Mouse (Mus musculus): ENCODE results near the gene Cdk5r2.

The Cdk5r2 gene

DNA sequence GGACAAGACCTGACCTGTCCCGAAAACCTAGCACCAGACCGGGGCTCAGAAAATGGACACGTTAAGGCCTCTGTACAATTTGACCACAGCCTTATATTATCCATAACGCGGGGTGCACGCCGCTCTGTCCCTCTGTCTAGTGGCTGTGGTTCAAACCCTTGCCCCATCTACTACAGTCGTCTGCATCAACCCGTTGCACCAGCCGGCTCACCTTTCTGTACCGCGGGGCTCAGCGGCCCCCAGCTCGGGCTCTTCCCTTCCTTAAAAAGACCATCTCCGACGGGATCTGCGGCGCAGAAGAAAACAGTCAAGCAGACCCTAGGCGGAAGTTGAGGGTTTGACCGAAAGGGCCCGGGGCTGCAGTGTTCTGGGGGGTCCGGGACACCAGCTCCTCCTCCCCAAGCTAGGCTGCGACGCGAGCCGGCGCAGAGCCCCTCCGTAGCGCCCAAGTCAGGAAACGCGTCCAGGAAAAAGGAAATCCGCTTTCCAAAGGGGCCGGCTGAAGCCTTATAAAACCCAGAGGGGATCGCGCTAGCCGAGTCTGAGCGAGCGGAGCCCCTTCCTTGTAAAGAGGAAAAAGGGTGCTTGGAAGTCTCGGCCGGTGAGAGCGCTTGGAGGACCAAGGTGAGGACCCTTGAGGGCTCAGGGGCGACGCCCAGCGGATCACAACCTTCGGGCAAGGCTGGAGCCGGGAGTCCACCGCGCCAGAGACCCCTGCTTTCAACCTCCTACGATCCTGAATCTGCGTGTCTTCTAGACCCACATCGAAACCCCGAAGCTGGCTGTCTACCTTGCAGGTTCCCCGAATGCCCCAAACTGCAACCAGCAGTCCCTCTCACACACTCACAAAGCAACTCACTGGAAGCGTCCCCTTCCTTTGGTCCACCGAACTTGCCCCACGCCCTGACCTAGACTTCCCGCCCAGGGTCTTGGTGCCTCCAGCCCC is 29.7 kb downstream of the Cdk5r2 start:
- in situ Hi-C loops (cut with MboI; ENCODE audit: unreplicated experiment in 2 of 2) = no loop called here

- in situ Hi-C loops (cut with MboI; ENCODE audit: unreplicated experiment in 2 of 2) = no loop called here
Measured at GRCm38 (mm10) chr1:74885369-74886042, 30.8 kb downstream of the Cdk5r2 start, which contains the start of gene Fev. Fev (minus strand) TSS chr1:74885419.

- in situ Hi-C loops (cut with MboI; ENCODE audit: unreplicated experiment in 2 of 2) = loop anchor here in 1 of 2 experiments (10.0 kb wide), 1 partner anchor 127 kb away; no protein-coding TSS in a partner anchor
Measured at GRCm38 (mm10) chr1:74891513-74891912, 36.8 kb downstream of the Cdk5r2 start.

DNA sequence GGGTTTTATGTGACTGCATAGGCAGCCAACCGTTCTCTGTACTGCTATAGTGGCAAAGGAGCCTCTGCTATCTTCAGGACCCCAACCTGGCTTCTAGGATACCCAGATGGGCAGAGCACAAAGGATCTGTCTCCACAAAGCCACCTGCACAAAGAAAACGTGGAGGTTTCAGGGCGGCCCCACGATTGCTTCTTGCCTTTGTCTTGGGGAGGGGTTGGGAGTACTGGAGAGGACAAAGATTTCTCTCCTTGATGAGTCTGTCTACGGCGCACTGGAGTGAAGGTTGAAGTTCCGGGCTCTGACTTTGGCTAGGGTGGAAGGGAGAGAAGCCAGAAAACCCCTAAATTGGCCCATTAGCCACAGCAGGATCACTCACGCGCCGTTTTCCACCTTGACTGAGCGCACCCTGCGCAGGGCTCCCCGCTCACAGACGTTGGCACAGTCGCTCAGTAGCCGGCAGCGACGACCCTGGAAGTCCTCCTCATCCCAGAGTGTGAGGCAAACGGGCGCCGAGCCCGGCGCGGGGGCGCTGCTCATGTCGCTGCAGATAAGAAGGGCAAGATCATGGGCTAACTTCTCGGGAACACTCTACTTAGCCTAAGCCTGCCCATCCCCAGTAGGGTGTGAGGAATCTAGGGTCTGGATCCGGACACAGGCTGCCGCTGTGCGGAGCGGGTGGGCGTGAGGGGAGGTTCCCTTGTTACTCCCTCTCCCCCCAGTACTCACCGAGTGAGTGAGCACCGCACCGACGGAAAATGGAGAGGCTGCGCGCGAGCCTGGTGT is 37.8 kb downstream of the Cdk5r2 start:
- in situ Hi-C loops (cut with MboI; ENCODE audit: unreplicated experiment in 2 of 2) = loop anchor here in 1 of 2 experiments (10.0 kb wide), 1 partner anchor 128 kb away; no protein-coding TSS in a partner anchor

DNA sequence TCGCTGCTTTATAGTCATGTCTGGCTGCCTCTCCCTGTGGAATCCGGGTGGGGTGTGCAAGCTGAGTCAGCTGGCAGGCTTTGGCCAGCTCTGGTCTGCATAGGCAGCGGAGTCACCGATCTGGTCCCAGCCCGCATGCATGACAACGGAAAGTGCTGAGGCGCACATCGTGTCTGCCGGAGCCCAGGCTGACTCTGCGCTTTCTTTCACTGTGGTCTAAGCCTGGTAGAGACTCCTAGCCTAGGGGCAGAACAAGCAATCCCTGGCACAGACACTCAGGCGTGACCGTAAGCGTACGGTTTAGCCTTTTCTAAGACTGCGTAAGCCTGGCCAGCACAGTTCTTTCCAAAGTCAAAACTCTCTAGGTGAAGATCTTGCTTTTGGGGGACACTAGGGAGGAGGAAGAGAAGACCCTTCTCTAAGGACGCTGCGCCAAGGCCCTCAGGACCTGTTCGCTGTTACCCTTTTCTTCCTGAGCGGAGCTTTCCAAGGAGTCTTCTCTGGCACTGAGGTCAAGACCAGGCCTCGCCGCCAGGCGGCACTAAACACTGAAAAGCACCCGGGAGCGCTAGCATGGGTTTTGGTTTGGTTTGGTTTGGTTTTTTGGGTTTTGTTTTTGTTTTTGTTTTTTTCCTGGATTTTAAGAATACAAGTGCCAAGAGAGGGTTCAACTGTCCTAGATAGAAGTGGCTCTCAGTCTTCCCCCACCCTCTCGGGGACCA is 38.6 kb downstream of the Cdk5r2 start, which contains the start of gene Cryba2:
Gene Cryba2, minus strand, starts transcription at position 10 of the 722 bp plus-strand sequence.
- in situ Hi-C loops (cut with MboI; ENCODE audit: unreplicated experiment in 2 of 2) = loop anchor here in 1 of 2 experiments (10.0 kb wide), 1 partner anchor 128 kb away; no protein-coding TSS in a partner anchor

DNA sequence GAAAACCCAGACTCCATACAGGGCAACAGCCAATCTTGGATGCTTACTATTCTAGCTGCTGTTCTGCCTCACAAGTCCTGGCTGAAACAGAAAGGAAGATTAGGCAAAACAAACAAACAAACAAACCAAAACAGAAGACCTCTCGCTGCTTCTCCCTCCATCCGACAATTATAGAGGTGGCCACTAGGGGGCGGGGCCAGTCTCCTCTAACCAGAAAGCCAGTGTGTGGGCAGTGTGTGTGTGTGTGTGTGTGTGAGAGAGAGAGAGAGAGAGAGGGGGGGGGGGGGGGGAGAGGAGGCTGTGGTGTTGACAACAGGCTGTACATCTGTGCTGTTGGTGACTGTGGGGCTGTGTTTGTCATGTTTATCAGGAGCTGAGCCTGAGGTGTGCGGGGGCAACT is 40.2 kb downstream of the Cdk5r2 start:
- in situ Hi-C loops (cut with MboI; ENCODE audit: unreplicated experiment in 2 of 2) = loop anchor here in 1 of 2 experiments (10.0 kb wide), 1 partner anchor 130 kb away; no protein-coding TSS in a partner anchor

GRCm38 (mm10) chr1:74897976-74898375 is 43.2 kb downstream of the Cdk5r2 start:
- in situ Hi-C loops (cut with MboI; ENCODE audit: unreplicated experiment in 2 of 2) = loop anchor here in 1 of 2 experiments (10.0 kb wide), 1 partner anchor 133 kb away; no protein-coding TSS in a partner anchor

DNA sequence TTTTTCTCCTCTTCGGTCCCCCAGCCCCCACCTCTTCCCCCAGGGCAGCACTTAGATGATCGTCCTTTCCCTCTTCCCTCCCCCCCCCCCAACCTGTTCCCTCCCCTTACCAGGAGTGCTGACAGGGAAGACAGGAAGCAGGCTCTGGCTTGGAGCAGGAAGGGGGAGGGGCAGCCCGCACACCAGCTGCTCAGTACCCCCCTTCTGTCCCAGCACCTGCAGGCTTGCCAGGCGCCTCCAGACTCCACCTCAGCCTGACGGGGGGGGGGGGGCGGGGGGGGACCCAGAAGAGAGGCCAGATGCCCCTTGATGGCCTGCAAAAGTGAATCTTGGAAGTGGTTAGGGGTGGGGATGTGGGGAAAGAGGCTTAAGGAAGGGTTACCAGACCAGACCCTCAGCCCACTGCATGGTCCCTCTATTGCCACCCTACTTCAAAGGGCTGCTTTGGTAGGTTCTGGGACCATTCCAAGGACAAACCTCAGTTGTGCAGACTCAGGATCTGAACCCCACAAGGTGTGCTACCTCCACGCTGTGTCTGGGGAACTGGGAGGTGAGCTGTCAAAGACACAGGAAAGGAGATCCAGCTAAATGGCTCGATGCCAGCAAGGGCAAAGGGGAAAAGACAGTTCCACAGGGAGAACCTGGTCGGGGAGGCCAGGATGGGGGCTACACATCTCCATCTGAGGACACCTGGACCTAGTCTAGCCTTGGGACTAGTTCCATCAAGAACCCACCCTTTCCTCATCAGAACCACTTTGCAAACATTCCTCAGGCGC is 44.1 kb downstream of the Cdk5r2 start:
- in situ Hi-C loops (cut with MboI; ENCODE audit: unreplicated experiment in 2 of 2) = loop anchor here in 1 of 2 experiments (10.0 kb wide), 1 partner anchor 134 kb away; no protein-coding TSS in a partner anchor

DNA sequence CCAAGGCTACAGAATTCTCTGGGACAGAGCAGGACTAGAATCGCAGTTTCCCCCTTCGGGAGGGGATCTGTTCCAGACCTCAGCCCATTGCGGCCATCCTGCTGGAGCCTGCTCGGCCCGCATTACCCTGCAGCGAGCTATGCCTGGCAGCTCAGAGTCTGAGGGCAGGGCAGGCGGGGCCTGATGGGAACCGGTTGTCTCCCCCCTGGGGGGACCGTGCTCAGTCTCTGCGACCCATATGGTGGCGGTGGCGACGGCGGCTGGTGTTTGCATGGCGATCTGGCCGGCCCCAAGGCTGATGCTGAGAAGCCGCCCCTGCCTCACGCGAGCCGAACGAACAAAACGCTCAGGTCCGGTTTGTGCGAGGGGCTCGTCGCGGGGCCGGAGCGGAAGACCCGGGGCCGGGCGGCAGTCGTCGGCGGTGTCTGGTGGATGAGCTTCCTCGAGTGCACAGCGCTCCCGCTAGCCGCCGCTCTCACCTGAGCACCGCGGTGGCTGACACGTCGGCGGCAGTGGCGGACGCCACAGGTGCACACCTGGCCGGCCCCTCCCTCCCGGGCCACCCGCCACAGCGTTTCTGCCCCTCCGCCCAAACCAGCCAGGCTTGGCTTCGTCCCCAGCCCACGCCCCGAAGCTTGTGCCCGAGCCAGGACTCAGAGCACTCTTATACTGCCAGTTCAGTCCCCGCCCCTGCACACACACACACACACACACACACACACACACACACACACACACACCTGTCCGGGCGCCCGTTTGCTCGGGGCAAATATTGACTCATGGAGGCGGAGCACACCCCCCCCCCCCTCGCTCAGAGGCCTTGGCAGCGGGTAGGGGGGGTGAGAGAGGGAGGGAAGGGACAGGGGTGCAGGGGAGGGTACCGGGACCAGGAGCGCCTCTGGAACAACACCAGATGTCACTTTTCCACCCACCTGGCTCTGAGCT is 45.9 kb downstream of the Cdk5r2 start:
- in situ Hi-C loops (cut with MboI; ENCODE audit: unreplicated experiment in 2 of 2) = no loop called here

- in situ Hi-C loops (cut with MboI; ENCODE audit: unreplicated experiment in 2 of 2) = no loop called here
Measured at GRCm38 (mm10) chr1:74901686-74902085, 47.0 kb downstream of the Cdk5r2 start.

DNA sequence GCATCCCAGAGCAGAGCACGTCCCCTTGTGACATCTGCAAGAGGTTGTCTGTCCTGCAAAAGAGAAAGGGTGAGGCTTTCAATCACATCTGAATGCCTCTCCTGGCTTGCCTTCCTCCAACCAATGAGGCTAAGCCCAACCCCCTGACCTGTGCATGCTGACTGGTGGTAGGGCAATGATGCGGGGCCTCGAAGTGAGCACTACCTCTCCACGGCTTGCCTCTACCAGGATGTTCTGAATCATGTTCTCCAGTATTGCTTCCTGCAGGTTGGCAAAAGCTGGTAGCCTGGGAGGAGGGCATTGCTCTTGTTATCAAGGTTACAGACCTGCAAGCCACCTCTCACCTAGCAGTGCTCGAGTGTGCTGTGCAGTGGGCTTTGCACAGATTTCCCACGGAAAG is 47.5 kb downstream of the Cdk5r2 start:
- in situ Hi-C loops (cut with MboI; ENCODE audit: unreplicated experiment in 2 of 2) = no loop called here
